Mouse (Mus musculus) stomach, postnatal 0 days (tissue): ENCODE results near the gene Crim1. TPM values are rescaled to one million over a fixed set of nuclear protein-coding genes. Genes with fewer than 3 reads are reported as not detected.

ENCODE experiments used
- ATAC-seq: fragments of 200-750 bp; cut with Nextera tagmentation; 2 replicates; pipeline ENCODE4 v1.8.0; 2017; ENCODE audit not compliant: low FRiP score, low TSS enrichment
- DNase-seq: peaks from one replicate; pipeline ENCODE4 v3.0.0-alpha.2; 2016; ENCODE audit warnings: low spot score
- H3K27ac ChIP-seq: fragments of 300-500 bp; sonication (generic); replicated peaks from 2 replicates; pipeline ENCODE4 v1.5.1; 2014; ENCODE audit warnings: mild to moderate bottlenecking, control low read depth
- H3K27me3 ChIP-seq: fragments of 300-500 bp; sonication (generic); 2 replicates; pipeline ENCODE4 v1.6.1; 2014; ENCODE audit warnings: low read length; ENCODE audit not compliant: control insufficient read depth, insufficient read depth
- H3K36me3 ChIP-seq: fragments of 300-500 bp; sonication (generic); 2 replicates; pipeline ENCODE4 v1.6.1; 2014; ENCODE audit warnings: low read length, mixed read lengths; ENCODE audit not compliant: control insufficient read depth, insufficient read depth
- H3K4me1 ChIP-seq: fragments of 300-500 bp; sonication (generic); replicated peaks from 2 replicates; pipeline ENCODE4 v1.6.1; 2014; ENCODE audit warnings: antibody characterized with exemption; ENCODE audit not compliant: control insufficient read depth, insufficient read depth
- H3K4me2 ChIP-seq: fragments of 300-500 bp; sonication (generic); replicated peaks from 2 replicates; pipeline ENCODE4 v1.6.1; 2014; ENCODE audit warnings: low read depth, mild to moderate bottlenecking, control low read depth, moderate library complexity
- H3K4me3 ChIP-seq: fragments of 300-500 bp; sonication (generic); 2 replicates; pipeline ENCODE4 v1.5.1; 2014; ENCODE audit warnings: low read depth, low read length, control low read depth
- H3K9ac ChIP-seq: fragments of 300-500 bp; sonication (generic); 2 replicates; pipeline ENCODE4 v1.6.1; 2014; ENCODE audit warnings: mild to moderate bottlenecking, low read length, control low read depth, mixed read lengths
- H3K9me3 ChIP-seq: fragments of 300-500 bp; sonication (generic); 2 replicates; pipeline ENCODE4 v1.6.1; 2016; ENCODE audit warnings: low read length; ENCODE audit not compliant: control insufficient read depth
- CTCF ChIP-seq: IDR thresholded peaks from 2 replicates; pipeline ENCODE4 v1.5.1; 2016; ENCODE audit warnings: antibody characterized with exemption, low read depth, mild to moderate bottlenecking, moderate library complexity
- EP300 ChIP-seq: optimal IDR thresholded peaks from 2 replicates; pipeline ENCODE3; 2016; ENCODE audit warnings: antibody characterized with exemption
- WGBS: fragments of 180-500 bp; shearing (Covaris S2); extraction: QIAGEN DNeasy Blood & Tissue Kit; methylation state at CpG from one replicate; pipeline ENCODE4 v1.1.7; 2014; 5-methylcytosine and 5-hydroxymethylcytosine counted together
- polyA plus RNA-seq: library from polyadenylated mRNA; unstranded; fragments of >200 nt; fragmentation: Nextera tagmentation; extraction: Ambion mirVana; gene quantifications from 2 replicates; pipeline ENCODE4 v1.2.1, GENCODE M21; 2015

The Crim1 gene
- polyA plus RNA-seq, 1 experiment from 2014 or later, result 5.1 TPM

DNA sequence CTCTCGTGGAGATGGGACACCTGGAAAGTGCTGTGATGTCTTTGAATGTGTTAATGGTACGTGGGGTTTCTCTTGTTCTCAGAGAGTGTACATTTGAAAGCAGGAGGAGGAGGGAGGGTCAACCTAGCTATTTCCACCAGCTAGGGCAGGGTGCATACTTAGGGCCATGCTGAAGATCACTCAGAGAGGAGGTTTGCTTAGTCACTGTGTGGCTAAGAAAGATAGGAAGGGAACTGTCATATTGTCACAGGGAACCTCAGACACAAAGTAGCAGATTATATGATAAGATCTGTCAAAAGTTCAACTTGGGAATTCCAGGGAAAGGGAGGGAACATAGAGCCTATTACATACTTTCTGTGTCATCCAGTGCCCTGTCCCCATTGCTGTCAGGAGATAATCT is 103.0 kb downstream of the Crim1 start:
- H3K27ac ChIP-seq, result no peak overlapping the region
- no peak for TF ChIP-seq EP300
- no peak for TF ChIP-seq CTCF

GRCm38 (mm10) chr17:78304059-78304458 is 104.0 kb downstream of the Crim1 start:
- Histone ChIP-seq H3K4me1 (no peaks in the 10 kb centered on the region), H3K27me3 (no peaks in the 10 kb centered on the region), H3K9ac (no peak overlapping the region), H3K4me3 (no peak overlapping the region), H3K36me3 (no peaks in the 10 kb centered on the region), H3K4me2 (no peak overlapping the region), H3K27ac (no peak overlapping the region), H3K9me3 (no peaks in the 10 kb centered on the region)
- ATAC-seq (no peak), DNase-seq (no peak)
- no peak for TF ChIP-seq CTCF
- TF ChIP-seq EP300, result no peak
- 85% methylated on average over 13 of the region's 13 CpGs for WGBS

More for the DNA sequence above, 103.0 kb downstream of the Crim1 start:
- no peaks in the 10 kb centered on the region for H3K4me1 ChIP-seq
- no peak for ATAC-seq
- no peak overlapping the region for H3K4me3 ChIP-seq
- no peaks in the 10 kb centered on the region for H3K36me3 ChIP-seq
- no peaks in the 10 kb centered on the region for H3K27me3 ChIP-seq
- 80% methylated on average over 2 of the region's 2 CpGs for WGBS
- DNase-seq, result no peak
- H3K4me2 ChIP-seq, result no peak overlapping the region
- no peaks in the 10 kb centered on the region for H3K9me3 ChIP-seq
- H3K9ac ChIP-seq, result no peak overlapping the region

DNA sequence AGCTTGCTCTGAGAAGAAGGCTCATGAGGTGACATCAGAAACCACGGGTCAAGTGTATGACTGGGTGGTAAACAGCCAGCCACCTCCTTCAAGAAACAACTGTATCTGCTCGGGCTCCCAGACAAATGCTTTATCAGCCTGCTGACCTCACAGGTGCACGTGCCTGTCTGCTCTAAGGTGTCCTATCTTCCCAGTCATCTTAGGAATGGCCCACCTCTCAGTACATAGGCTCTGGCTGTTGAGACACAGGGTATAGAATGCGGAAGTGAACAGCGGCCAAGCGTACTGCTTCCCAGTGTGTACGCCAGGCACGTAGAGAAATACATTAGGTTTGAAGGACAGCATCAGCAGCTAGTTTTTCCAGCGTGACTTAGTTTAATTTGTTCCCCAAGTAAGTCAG is 106.4 kb downstream of the Crim1 start:
- ATAC-seq (peak; percentile 94), DNase-seq (peak; percentile 67)
- no peak overlapping the region for H3K4me2 ChIP-seq
- no peaks in the 10 kb centered on the region for H3K9me3 ChIP-seq
- H3K27me3 ChIP-seq, result no peaks in the 10 kb centered on the region
- H3K9ac ChIP-seq, result no peak overlapping the region
- H3K4me1 ChIP-seq, result no peaks in the 10 kb centered on the region
- no peak overlapping the region for H3K27ac ChIP-seq
- no peak overlapping the region for H3K4me3 ChIP-seq
- no peaks in the 10 kb centered on the region for H3K36me3 ChIP-seq
- TF ChIP-seq CTCF, result no peak
- WGBS, result 65% methylated on average over 9 of the region's 9 CpGs

DNA sequence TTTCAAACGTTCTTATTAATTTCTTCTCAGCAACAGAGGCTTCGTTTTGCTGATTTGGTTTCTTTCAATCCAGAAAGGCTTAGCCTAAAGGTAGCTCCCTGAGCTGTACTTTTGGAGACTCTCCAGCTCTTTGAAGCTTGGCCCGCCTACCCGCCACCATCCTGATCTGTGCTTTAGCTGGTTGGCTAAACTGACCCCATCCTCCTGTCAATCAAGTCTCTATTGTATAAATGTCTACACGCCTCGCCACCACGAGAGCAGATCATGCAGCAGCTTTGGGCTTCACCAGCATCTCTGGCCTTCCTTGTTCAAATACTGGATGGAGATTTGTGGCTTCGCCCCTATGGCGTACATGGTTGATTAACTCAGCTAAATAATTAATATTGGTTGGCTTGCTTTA is 108.2 kb downstream of the Crim1 start:
- no peak for ATAC-seq
- Histone ChIP-seq H3K4me2 (no peak overlapping the region), H3K36me3 (no peaks in the 10 kb centered on the region), H3K27ac (no peak overlapping the region), H3K9ac (no peak overlapping the region), H3K27me3 (no peaks in the 10 kb centered on the region), H3K4me3 (no peak overlapping the region), H3K4me1 (no peaks in the 10 kb centered on the region), H3K9me3 (no peaks in the 10 kb centered on the region)
- WGBS, result 88% methylated on average over 9 of the region's 9 CpGs
- no peak for TF ChIP-seq CTCF
- TF ChIP-seq EP300, result no peak
- DNase-seq, result no peak

GRCm38 (mm10) chr17:78313006-78313405 is 113.0 kb downstream of the Crim1 start:
- Histone ChIP-seq H3K9ac (no peak overlapping the region), H3K27ac (no peak overlapping the region), H3K36me3 (peaks cover 6% of the 10 kb centered on the region), H3K4me2 (no peak overlapping the region), H3K4me3 (no peak overlapping the region), H3K9me3 (no peaks in the 10 kb centered on the region), H3K27me3 (no peaks in the 10 kb centered on the region), H3K4me1 (no peaks in the 10 kb centered on the region)
- ATAC-seq (no peak), DNase-seq (no peak)
- TF ChIP-seq CTCF (no peak), EP300 (no peak)
- 91% methylated on average over 12 of the region's 12 CpGs for WGBS

- peaks cover 6% of the 10 kb centered on the region for H3K36me3 ChIP-seq
- TF ChIP-seq EP300, result no peak
- no peak for TF ChIP-seq CTCF
- no peak overlapping the region for H3K9ac ChIP-seq
- ATAC-seq, result no peak; the same call in 1 of the 2 replicates
- H3K27me3 ChIP-seq, result no peaks in the 10 kb centered on the region
- no peak for DNase-seq
- no peak overlapping the region for H3K4me3 ChIP-seq
- no peak overlapping the region for H3K27ac ChIP-seq
- H3K4me1 ChIP-seq, result no peaks in the 10 kb centered on the region
- no peak overlapping the region for H3K4me2 ChIP-seq
- 68% methylated on average over 5 of the region's 5 CpGs for WGBS
- H3K9me3 ChIP-seq, result no peaks in the 10 kb centered on the region
Observed at GRCm38 (mm10) chr17:78313612-78314011, 113.6 kb downstream of the Crim1 start.

GRCm38 (mm10) chr17:78315659-78316058 is 115.6 kb downstream of the Crim1 start:
- ATAC-seq (no peak), DNase-seq (no peak)
- peaks cover 6% of the 10 kb centered on the region for H3K36me3 ChIP-seq
- no peaks in the 10 kb centered on the region for H3K27me3 ChIP-seq
- TF ChIP-seq EP300, result no peak
- no peak for TF ChIP-seq CTCF
- H3K4me1 ChIP-seq, result no peaks in the 10 kb centered on the region
- no peak overlapping the region for H3K4me3 ChIP-seq
- H3K9me3 ChIP-seq, result no peaks in the 10 kb centered on the region
- no peak overlapping the region for H3K4me2 ChIP-seq
- 90% methylated on average over 11 of the region's 11 CpGs for WGBS
- no peak overlapping the region for H3K9ac ChIP-seq
- H3K27ac ChIP-seq, result no peak overlapping the region
